Mouse (Mus musculus): ENCODE results near the gene Ensa. TPM values are rescaled to one million over a fixed set of nuclear protein-coding genes. Genes with fewer than 3 reads are reported as not detected.

Ensa gene
- polyA plus RNA-seq, 1 experiment: 10.1 TPM

DNA sequence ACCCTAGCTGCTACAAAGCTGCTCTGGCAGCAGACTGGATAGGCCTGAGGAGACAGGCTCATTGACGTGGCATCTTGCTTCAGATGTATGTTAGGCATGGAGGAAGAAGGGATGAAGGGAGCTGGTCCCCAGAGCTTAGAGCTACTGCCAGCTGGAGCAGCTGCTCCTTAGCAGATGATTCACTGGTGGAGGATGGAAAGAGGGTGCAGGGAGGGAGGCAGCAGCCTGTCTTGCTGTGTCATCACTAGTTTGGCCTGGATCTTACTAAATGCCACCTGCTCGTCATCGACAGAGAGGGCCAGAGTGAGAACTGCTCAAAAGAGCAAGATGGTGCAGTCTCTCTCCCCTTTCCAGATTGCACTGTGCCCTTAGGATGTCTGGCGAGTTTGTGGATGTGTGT, 5.0 kb downstream of the Ensa start:
- WGBS: 75% methylated on average over 4 of the region's 4 CpGs
- Histone ChIP-seq H3K4me3 (ENCODE audit: low read depth, low read length) (no peak overlapping the region), H3K27me3 (ENCODE audit: control insufficient read depth, insufficient read depth, low read length) (no peaks in the 10 kb centered on the region), H3K36me3 (ENCODE audit: control insufficient read depth, insufficient read depth, low read length) (peaks cover 64% of the 10 kb centered on the region), H3K4me1 (ENCODE audit: control insufficient read depth, insufficient read depth, insufficient read length, low read length) (peaks cover 5% of the 10 kb centered on the region), H3K27ac (ENCODE audit: insufficient read depth, low read depth, low read length) (no peak overlapping the region)
- TF ChIP-seq CTCF (IDR thresholded peaks at IDR 0.05; ENCODE audit: extremely low read depth, insufficient read length, insufficient replicate concordance, low read depth, low read length): no peak
- no peak for TF ChIP-seq POLR2A (IDR thresholded peaks at IDR 0.05; ENCODE audit: low read depth, low read length)

DNA sequence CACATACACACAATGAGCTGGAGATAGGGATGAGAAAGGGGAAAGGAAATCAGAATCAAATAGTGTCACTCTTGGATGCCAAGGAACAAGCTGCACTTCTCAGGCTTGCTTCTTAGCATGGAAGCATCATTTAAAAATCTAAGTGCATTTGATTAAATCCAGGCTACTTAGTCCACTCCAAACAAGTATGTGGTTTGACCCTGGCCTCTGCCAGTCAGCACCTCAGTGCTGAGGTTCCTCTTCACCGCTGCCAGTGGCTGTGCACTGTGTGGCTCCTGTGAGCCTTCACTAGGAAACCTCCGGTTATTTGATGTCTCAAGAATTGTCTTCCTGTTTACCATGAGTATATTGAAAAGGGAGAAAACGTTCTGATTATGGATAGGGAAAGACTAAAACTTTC, 6.1 kb downstream of the Ensa start:
- peaks cover 69% of the 10 kb centered on the region for H3K36me3 ChIP-seq (ENCODE audit: control insufficient read depth, insufficient read depth, low read length)
- no peak overlapping the region for H3K27ac ChIP-seq (ENCODE audit: insufficient read depth, low read depth, low read length)
- no peaks in the 10 kb centered on the region for H3K27me3 ChIP-seq (ENCODE audit: control insufficient read depth, insufficient read depth, low read length)
- WGBS: 58% methylated on average over 3 of the region's 3 CpGs
- TF ChIP-seq CTCF (IDR thresholded peaks at IDR 0.05; ENCODE audit: extremely low read depth, insufficient read length, insufficient replicate concordance, low read depth, low read length): no peak
- no peak for TF ChIP-seq POLR2A (IDR thresholded peaks at IDR 0.05; ENCODE audit: low read depth, low read length)
- H3K4me1 ChIP-seq (ENCODE audit: control insufficient read depth, insufficient read depth, insufficient read length, low read length): peaks cover 8% of the 10 kb centered on the region
- H3K4me3 ChIP-seq (ENCODE audit: low read depth, low read length): no peak overlapping the region

DNA sequence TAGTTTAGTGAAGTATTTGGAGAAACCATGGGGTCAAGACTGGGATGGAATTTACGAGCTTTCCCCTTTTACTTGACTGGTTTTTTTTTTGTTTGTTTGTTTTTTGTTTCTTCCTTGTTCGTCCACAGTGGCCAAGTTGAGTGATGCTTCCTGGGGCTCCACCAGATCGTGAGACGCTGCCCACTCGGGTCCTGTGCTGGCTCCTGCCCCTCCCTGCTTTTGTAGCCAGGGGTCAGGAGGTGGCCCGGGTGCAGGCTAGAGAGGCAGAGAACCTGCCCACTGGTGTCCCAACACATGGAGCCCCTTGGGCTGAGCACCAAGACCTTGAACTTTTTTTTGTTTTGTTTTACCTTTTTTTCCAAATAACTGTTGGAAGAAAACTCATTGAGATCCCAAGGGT, 6.5 kb downstream of the Ensa start:
- Histone ChIP-seq H3K4me1 (ENCODE audit: control insufficient read depth, insufficient read depth, insufficient read length, low read length) (peaks cover 10% of the 10 kb centered on the region), H3K27me3 (ENCODE audit: control insufficient read depth, insufficient read depth, low read length) (no peaks in the 10 kb centered on the region), H3K4me3 (ENCODE audit: low read depth, low read length) (no peak overlapping the region), H3K36me3 (ENCODE audit: control insufficient read depth, insufficient read depth, low read length) (peaks cover 69% of the 10 kb centered on the region), H3K27ac (ENCODE audit: insufficient read depth, low read depth, low read length) (no peak overlapping the region)
- TF ChIP-seq CTCF (IDR thresholded peaks at IDR 0.05; ENCODE audit: extremely low read depth, insufficient read length, insufficient replicate concordance, low read depth, low read length) (no peak), POLR2A (IDR thresholded peaks at IDR 0.05; ENCODE audit: low read depth, low read length) (no peak)
- 62% methylated on average over 6 of the region's 6 CpGs for WGBS

DNA sequence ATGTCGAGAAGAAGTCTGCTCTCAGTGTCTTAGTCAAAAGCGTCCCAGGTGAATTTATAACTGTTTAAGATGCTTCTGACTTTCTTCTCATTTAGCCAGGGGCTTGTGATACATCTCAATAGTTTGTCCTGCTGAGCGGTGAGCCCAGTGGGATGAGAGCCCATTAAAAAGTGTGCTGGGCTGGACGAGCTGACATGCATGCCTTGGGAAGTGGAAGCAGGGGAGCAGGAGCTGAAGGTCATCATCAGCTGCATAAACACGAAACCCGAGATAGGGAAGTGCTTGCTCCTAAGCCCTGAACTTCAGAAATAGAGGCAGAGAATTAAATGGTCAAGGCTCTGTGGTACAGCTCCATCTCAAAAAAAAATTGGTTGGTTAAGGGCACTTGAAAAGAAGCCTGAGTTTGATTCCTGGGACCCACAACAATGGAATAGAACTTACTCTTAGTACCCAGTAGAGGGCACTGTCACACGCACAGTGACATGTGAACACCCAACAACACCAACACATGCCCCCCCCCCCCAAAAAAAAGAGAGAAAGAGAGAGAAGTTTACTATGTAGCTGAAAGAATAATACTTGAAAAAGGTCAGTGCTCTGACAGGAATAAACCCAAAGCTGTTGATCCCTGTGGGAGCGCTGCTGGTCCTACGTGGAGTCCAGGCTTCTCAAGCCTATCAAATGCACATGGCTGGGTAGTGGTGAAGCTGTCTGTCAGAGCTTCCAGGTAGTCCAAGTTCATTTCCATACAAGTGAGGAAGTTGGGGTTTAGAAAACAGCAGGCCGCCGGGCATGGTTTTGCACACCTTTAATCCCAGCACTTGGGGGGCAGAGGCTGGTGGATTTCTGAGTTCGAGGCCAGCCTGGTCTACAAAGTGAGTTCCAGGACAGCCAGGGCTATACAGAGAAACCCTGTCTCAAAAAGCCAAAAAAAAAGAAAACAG, 8.1 kb downstream of the Ensa start:
- 63% methylated on average over 12 of the region's 12 CpGs for WGBS
- H3K36me3 ChIP-seq (ENCODE audit: control insufficient read depth, insufficient read depth, low read length): peaks cover 61% of the 10 kb centered on the region
- TF ChIP-seq POLR2A (IDR thresholded peaks at IDR 0.05; ENCODE audit: low read depth, low read length) (no peak), CTCF (IDR thresholded peaks at IDR 0.05; ENCODE audit: extremely low read depth, insufficient read length, insufficient replicate concordance, low read depth, low read length) (peak; percentile 59; the same call in 1 of the 2 replicates)
- peak overlapping the region; percentile 56; the same call in 1 of the 2 replicates for H3K27ac ChIP-seq (ENCODE audit: insufficient read depth, low read depth, low read length)
- H3K4me3 ChIP-seq (ENCODE audit: low read depth, low read length): no peak overlapping the region
- no peaks in the 10 kb centered on the region for H3K27me3 ChIP-seq (ENCODE audit: control insufficient read depth, insufficient read depth, low read length)
- H3K4me1 ChIP-seq (ENCODE audit: control insufficient read depth, insufficient read depth, insufficient read length, low read length): peaks cover 8% of the 10 kb centered on the region

DNA sequence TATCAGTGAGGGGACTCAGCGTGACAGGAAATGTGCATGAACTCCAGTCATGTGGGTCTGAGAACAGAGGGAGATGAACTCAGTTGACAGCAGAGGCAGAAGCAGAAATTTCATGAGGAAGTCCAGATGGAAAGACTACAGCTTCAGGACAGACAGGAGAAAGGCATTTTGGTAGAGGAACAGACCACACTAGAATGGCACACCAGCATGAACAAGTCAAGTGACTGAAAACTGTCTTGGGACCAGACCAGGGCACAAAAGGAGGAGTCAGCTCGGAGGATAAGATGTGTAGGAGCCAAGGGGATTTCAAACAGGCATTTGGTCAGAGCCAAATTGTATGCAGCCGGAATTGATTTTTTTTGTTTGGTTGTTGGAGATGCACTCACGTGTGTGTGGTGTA, 10.8 kb downstream of the Ensa start:
- TF ChIP-seq CTCF (IDR thresholded peaks at IDR 0.05; ENCODE audit: extremely low read depth, insufficient read length, insufficient replicate concordance, low read depth, low read length) (no peak), POLR2A (IDR thresholded peaks at IDR 0.05; ENCODE audit: low read depth, low read length) (no peak)
- peak overlapping the region; percentile 70 for H3K27ac ChIP-seq (ENCODE audit: insufficient read depth, low read depth, low read length)
- peaks cover 37% of the 10 kb centered on the region for H3K36me3 ChIP-seq (ENCODE audit: control insufficient read depth, insufficient read depth, low read length)
- WGBS: 51% methylated on average over 4 of the region's 4 CpGs
- H3K27me3 ChIP-seq (ENCODE audit: control insufficient read depth, insufficient read depth, low read length): no peaks in the 10 kb centered on the region
- H3K4me1 ChIP-seq (ENCODE audit: control insufficient read depth, insufficient read depth, insufficient read length, low read length): peaks cover 8% of the 10 kb centered on the region
- H3K4me3 ChIP-seq (ENCODE audit: low read depth, low read length): no peak overlapping the region

DNA sequence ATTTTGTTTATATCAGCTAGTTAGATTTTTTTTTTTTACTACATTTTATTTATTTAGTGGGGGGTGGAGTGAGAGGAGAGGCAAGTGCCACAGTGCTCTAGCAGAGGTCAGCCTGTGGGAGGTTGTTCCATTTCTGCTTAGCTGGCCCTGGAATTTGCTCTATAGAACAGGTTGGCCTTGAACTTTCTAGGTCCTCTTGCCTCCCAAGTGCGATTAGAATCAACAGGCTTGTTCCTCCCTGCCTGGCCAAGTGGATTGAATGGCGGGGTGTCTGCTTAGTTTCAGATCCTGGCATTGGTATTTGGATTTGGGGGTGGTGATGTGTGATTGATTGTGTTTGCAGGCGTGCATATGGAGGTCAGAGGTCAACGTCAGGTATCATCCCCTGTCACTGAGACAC, 11.3 kb downstream of the Ensa start:
- TF ChIP-seq POLR2A (IDR thresholded peaks at IDR 0.05; ENCODE audit: low read depth, low read length): no peak
- TF ChIP-seq CTCF (IDR thresholded peaks at IDR 0.05; ENCODE audit: extremely low read depth, insufficient read length, insufficient replicate concordance, low read depth, low read length): no peak
- Histone ChIP-seq H3K27ac (ENCODE audit: insufficient read depth, low read depth, low read length) (peak overlapping the region; percentile 70), H3K27me3 (ENCODE audit: control insufficient read depth, insufficient read depth, low read length) (no peaks in the 10 kb centered on the region), H3K4me3 (ENCODE audit: low read depth, low read length) (no peak overlapping the region), H3K36me3 (ENCODE audit: control insufficient read depth, insufficient read depth, low read length) (peaks cover 33% of the 10 kb centered on the region), H3K4me1 (ENCODE audit: control insufficient read depth, insufficient read depth, insufficient read length, low read length) (peaks cover 8% of the 10 kb centered on the region)
- WGBS: 51% methylated on average over 4 of the region's 4 CpGs

DNA sequence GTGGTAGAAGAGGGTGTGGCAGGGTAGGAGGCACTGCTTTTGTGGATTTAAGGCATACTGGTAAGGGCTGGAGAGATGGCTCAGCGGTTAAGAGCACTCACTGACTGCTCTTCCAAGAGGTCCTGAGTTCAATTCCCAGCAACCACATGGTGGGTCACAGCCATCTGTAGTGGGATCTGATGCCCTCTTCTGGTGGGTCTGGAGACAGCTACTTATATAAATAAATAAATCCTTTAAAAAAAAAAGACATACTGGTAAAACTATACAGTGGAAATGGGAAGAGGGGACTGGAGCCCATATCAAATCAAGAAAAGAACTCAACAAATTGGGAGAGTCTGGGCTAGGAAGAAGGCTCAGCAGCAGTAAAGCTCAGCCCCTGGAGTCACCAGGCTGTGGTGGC, 14.9 kb downstream of the Ensa start:
- TF ChIP-seq CTCF (IDR thresholded peaks at IDR 0.05; ENCODE audit: extremely low read depth, insufficient read length, insufficient replicate concordance, low read depth, low read length): peak; percentile 27; the same call in 1 of the 2 replicates
- TF ChIP-seq POLR2A (IDR thresholded peaks at IDR 0.05; ENCODE audit: low read depth, low read length): no peak
- H3K4me3 ChIP-seq (ENCODE audit: low read depth, low read length): no peak overlapping the region
- peaks cover 10% of the 10 kb centered on the region for H3K36me3 ChIP-seq (ENCODE audit: control insufficient read depth, insufficient read depth, low read length)
- 52% methylated on average over 1 of the region's 1 CpGs for WGBS
- no peaks in the 10 kb centered on the region for H3K27me3 ChIP-seq (ENCODE audit: control insufficient read depth, insufficient read depth, low read length)
- H3K4me1 ChIP-seq (ENCODE audit: control insufficient read depth, insufficient read depth, insufficient read length, low read length): peaks cover 16% of the 10 kb centered on the region; the same call in 1 of the 2 replicates
- H3K27ac ChIP-seq (ENCODE audit: insufficient read depth, low read depth, low read length): no peak overlapping the region
